Mouse (Mus musculus) liver, adult 2 months (tissue): ENCODE data around the gene Il27ra.

ENCODE experiments used
- CTCF ChIP-seq: fragments of 200-500 bp; IDR thresholded peaks from 2 replicates; pipeline ENCODE4 v1.5.1; 2011; ENCODE audit warnings: low read depth, low read length, control low read depth
- POLR2A ChIP-seq: fragments of 200-500 bp; IDR thresholded peaks from 2 replicates; pipeline ENCODE4 v1.6.1; 2011; ENCODE audit warnings: low read length, control low read depth; ENCODE audit not compliant: insufficient read depth; ENCODE audit errors: extremely low read depth

DNA sequence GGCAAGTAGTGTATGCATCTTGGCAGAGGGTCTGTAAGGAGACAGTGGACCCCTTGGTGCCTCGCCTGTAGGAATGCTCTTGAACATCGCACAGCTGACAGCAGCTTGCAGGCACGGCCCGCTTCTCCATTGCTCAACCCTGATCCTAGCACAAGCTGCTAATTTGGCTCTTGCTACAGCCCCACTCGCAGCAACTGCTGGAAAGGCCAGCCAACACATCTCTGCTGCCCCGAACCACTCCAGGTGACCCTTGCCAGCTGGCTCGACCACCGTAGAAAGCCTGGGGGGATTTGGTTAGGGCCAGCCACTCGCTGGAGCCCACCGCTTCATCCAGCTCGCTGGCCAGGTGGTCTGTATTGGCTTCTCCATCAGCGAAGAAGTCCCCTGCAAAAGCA is 556 bp upstream of the Il27ra start:
- TF ChIP-seq POLR2A (no peak), CTCF (no peak)
